Mouse (Mus musculus): ENCODE measurements around the gene Pla2r1. TPM values are rescaled to one million over a fixed set of nuclear protein-coding genes. Genes with fewer than 3 reads are reported as not detected.

Pla2r1 gene
- polyA plus RNA-seq, 1 experiment, result 0.42 TPM

DNA sequence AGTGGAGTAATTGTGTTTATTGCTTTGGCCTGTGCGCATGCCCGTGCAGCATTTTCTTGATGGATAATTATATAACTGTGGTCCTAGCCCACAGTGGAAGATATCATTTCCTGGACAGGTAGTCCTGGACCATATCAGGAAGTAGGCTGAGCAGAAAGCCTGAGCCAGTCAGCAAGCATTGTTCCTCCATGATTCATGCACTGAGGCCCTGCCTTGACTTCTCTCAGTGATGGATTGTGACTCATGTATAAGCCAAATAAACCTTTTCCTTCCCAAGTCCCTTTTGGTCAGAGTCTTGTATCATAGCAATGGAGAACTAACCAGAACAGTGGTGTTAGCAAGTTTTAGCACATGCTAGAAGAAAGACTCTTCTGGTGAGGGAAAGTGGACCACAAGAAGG is 3.3 kb downstream of the Pla2r1 start:
- no peak for TF ChIP-seq CTCF (IDR thresholded peaks at IDR 0.05; ENCODE audit: control insufficient read depth, insufficient read depth, low read length)
- no peak for TF ChIP-seq POLR2A (IDR thresholded peaks at IDR 0.05; ENCODE audit: borderline replicate concordance, control insufficient read depth, low read depth, low read length)
- H3K4me1 ChIP-seq (ENCODE audit: control insufficient read depth, insufficient read depth, low read length), result no peaks in the 10 kb centered on the region; the same call in none of the 2 replicates
- WGBS, result 83% methylated on average over 2 of the region's 2 CpGs
- no peak overlapping the region for H3K4me3 ChIP-seq (replicated peaks; ENCODE audit: control insufficient read depth, low read depth, low read length)
- H3K27ac ChIP-seq (ENCODE audit: control insufficient read depth, insufficient read depth, low read depth, low read length, poor library complexity), result no peak overlapping the region

DNA sequence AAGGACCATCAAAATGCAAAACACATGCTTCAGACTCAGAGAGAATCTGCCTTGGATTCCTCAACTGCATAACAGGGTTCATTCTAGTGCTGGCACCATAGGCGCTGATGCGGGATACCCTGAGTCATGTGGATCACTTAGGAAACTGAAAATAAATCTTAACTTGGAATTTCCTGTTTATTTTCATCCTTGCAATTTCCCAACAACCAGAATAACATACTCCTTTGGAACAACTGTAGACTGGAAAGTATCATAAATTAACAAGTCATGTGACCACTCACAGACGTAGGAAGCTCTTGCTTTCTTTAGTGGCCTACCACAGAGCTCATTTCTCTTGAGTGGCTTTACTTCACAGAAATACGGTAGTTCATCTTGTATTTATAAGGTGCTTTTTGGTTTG is 7.0 kb downstream of the Pla2r1 start:
- Histone ChIP-seq H3K4me3 (replicated peaks; ENCODE audit: control insufficient read depth, low read depth, low read length) (no peak overlapping the region), H3K4me1 (ENCODE audit: control insufficient read depth, insufficient read depth, low read length) (no peaks in the 10 kb centered on the region), H3K27ac (ENCODE audit: control insufficient read depth, insufficient read depth, low read depth, low read length, poor library complexity) (no peak overlapping the region)
- 80% methylated on average over 4 of the region's 4 CpGs for WGBS
- no peak for TF ChIP-seq CTCF (IDR thresholded peaks at IDR 0.05; ENCODE audit: control insufficient read depth, insufficient read depth, low read length)
- TF ChIP-seq POLR2A (IDR thresholded peaks at IDR 0.05; ENCODE audit: borderline replicate concordance, control insufficient read depth, low read depth, low read length), result no peak

DNA sequence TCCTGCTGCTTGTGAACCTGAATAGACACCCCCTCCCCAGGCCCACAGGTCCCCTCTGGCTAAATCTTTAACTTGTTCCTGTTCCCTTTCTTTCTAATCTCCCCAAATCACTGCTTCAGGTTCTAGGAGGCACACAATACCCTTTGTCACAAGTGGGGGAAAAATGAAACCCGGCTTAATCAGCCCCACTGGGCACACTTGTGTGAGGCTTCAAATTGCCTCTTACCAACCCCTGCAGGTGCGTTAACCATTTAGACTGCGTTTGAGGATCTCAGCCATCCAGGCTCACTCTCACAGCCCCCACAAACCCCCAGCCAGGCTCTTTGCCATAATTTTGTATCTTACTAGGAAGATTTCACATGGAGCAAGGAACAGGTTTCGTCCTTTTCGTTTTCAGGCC is 9.1 kb downstream of the Pla2r1 start:
- Histone ChIP-seq H3K4me3 (replicated peaks; ENCODE audit: control insufficient read depth, low read depth, low read length) (no peak overlapping the region), H3K27ac (ENCODE audit: control insufficient read depth, insufficient read depth, low read depth, low read length, poor library complexity) (no peak overlapping the region), H3K4me1 (ENCODE audit: control insufficient read depth, insufficient read depth, low read length) (no peaks in the 10 kb centered on the region)
- TF ChIP-seq POLR2A (IDR thresholded peaks at IDR 0.05; ENCODE audit: borderline replicate concordance, control insufficient read depth, low read depth, low read length), result no peak
- TF ChIP-seq CTCF (IDR thresholded peaks at IDR 0.05; ENCODE audit: control insufficient read depth, insufficient read depth, low read length), result no peak
- WGBS, result 80% methylated on average over 5 of the region's 5 CpGs

DNA sequence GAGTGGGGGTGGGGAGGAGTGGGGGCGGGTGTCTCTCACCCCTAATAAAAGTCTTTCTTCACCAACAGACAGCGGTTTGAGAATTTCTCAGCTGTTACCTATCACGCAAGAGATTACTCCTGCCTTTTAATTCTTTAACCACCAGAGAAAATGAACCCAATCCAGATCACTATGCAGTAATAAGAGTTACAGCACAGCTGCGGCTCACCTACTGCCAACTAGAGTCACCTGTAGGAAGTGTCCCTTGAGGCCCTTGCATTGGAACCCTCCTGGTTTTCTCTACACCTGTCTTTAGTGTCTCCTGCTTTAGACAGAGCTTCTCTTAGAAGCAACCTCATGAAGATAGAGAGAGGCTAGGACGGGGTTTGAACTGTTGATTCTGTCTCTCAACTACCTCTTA is 11.4 kb downstream of the Pla2r1 start:
- no peak overlapping the region for H3K4me3 ChIP-seq (replicated peaks; ENCODE audit: control insufficient read depth, low read depth, low read length)
- WGBS, result 69% methylated on average over 5 of the region's 5 CpGs
- H3K27ac ChIP-seq (ENCODE audit: control insufficient read depth, insufficient read depth, low read depth, low read length, poor library complexity), result no peak overlapping the region
- H3K4me1 ChIP-seq (ENCODE audit: control insufficient read depth, insufficient read depth, low read length), result no peaks in the 10 kb centered on the region
- TF ChIP-seq POLR2A (IDR thresholded peaks at IDR 0.05; ENCODE audit: borderline replicate concordance, control insufficient read depth, low read depth, low read length) (no peak), CTCF (IDR thresholded peaks at IDR 0.05; ENCODE audit: control insufficient read depth, insufficient read depth, low read length) (no peak)

DNA sequence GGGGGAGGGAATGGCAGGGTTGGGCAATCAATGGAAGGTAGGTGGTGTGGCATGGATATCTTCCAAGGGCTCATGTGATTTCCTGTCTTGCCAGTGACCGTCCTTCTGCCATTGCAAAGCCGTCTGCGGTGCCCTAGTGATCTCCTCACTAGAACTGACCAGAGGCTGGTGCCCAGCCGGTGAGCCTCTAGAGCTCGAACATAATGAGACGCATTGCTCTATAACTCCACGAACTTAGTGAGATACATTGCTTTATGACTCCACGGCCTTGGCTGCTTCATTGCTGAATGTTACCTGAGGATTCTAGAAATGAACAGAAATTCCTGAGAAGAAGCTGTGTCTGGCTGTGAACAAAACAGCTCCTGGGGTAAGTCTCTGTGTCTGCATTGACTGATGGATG is 12.8 kb downstream of the Pla2r1 start:
- Histone ChIP-seq H3K4me3 (replicated peaks; ENCODE audit: control insufficient read depth, low read depth, low read length) (no peak overlapping the region), H3K27ac (ENCODE audit: control insufficient read depth, insufficient read depth, low read depth, low read length, poor library complexity) (no peak overlapping the region), H3K4me1 (ENCODE audit: control insufficient read depth, insufficient read depth, low read length) (no peaks in the 10 kb centered on the region)
- 80% methylated on average over 8 of the region's 8 CpGs for WGBS
- no peak for TF ChIP-seq POLR2A (IDR thresholded peaks at IDR 0.05; ENCODE audit: borderline replicate concordance, control insufficient read depth, low read depth, low read length)
- no peak for TF ChIP-seq CTCF (IDR thresholded peaks at IDR 0.05; ENCODE audit: control insufficient read depth, insufficient read depth, low read length)

DNA sequence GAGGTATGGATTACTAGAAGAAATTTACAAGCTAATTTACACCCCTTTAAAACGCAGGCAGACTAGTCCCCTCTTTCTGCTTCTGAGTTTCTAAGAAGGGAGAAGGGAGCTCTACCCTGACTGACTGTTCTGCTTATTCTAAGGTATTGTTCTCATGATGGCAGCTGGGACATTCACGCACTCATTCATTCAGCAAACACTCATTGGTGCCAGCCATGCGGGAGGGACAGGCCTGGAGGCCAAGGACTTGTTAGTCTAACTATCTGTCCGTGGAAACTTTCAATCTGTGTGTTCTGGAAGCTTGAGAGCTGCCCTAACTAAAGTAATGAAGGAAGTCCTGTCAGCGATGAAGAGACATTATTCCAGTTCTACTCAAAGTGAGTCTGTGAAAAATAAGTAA is 14.4 kb downstream of the Pla2r1 start:
- TF ChIP-seq POLR2A (IDR thresholded peaks at IDR 0.05; ENCODE audit: borderline replicate concordance, control insufficient read depth, low read depth, low read length) (no peak), CTCF (IDR thresholded peaks at IDR 0.05; ENCODE audit: control insufficient read depth, insufficient read depth, low read length) (no peak)
- Histone ChIP-seq H3K4me1 (ENCODE audit: control insufficient read depth, insufficient read depth, low read length) (no peaks in the 10 kb centered on the region), H3K27ac (ENCODE audit: control insufficient read depth, insufficient read depth, low read depth, low read length, poor library complexity) (no peak overlapping the region), H3K4me3 (replicated peaks; ENCODE audit: control insufficient read depth, low read depth, low read length) (no peak overlapping the region)
- WGBS, result 76% methylated on average over 5 of the region's 5 CpGs

DNA sequence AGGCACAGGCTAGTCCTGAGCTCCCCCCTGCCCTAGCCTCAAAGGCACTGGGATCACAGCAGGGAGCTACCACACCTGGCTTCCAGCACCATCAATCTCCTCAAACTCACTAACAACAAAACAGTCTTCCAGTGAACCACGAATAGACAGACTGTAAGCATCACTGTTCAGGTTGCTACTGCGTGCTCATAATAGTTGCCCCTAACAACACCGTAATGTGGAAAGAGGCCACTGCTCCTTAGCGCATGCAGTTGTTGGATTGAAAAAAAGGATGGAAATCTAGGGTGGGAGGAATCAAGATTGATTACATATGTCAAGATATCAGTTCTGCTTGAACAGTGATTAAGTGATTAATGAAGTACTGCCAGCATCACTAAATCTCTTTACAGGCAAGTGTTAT is 14.8 kb downstream of the Pla2r1 start:
- no peak for TF ChIP-seq POLR2A (IDR thresholded peaks at IDR 0.05; ENCODE audit: borderline replicate concordance, control insufficient read depth, low read depth, low read length)
- no peak for TF ChIP-seq CTCF (IDR thresholded peaks at IDR 0.05; ENCODE audit: control insufficient read depth, insufficient read depth, low read length)
- 89% methylated on average over 4 of the region's 4 CpGs for WGBS
- Histone ChIP-seq H3K4me1 (ENCODE audit: control insufficient read depth, insufficient read depth, low read length) (no peaks in the 10 kb centered on the region), H3K4me3 (replicated peaks; ENCODE audit: control insufficient read depth, low read depth, low read length) (no peak overlapping the region), H3K27ac (ENCODE audit: control insufficient read depth, insufficient read depth, low read depth, low read length, poor library complexity) (no peak overlapping the region)

DNA sequence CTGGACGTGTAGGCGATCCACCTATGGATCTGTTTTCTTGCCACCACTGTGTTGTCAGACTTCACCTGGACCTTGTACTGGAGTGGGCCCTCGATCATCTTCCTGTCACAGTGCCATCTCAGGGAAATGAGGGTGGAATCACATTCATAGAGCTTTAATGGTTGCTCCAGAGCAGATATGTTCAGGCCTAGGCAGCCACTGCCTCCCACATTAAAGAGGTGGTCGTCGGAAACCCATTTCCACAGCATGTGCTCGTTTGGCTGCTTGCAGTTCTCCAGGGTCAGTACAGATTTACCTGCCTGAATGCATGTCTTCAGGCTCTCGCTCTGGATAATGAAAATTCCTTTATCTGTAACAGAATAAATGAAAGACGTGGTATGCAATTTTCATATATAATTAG is 18.4 kb downstream of the Pla2r1 start:
- TF ChIP-seq CTCF (IDR thresholded peaks at IDR 0.05; ENCODE audit: control insufficient read depth, insufficient read depth, low read length) (no peak), POLR2A (IDR thresholded peaks at IDR 0.05; ENCODE audit: borderline replicate concordance, control insufficient read depth, low read depth, low read length) (no peak)
- Histone ChIP-seq H3K4me3 (replicated peaks; ENCODE audit: control insufficient read depth, low read depth, low read length) (no peak overlapping the region), H3K4me1 (ENCODE audit: control insufficient read depth, insufficient read depth, low read length) (no peaks in the 10 kb centered on the region), H3K27ac (ENCODE audit: control insufficient read depth, insufficient read depth, low read depth, low read length, poor library complexity) (no peak overlapping the region)
- 87% methylated on average over 8 of the region's 8 CpGs for WGBS

DNA sequence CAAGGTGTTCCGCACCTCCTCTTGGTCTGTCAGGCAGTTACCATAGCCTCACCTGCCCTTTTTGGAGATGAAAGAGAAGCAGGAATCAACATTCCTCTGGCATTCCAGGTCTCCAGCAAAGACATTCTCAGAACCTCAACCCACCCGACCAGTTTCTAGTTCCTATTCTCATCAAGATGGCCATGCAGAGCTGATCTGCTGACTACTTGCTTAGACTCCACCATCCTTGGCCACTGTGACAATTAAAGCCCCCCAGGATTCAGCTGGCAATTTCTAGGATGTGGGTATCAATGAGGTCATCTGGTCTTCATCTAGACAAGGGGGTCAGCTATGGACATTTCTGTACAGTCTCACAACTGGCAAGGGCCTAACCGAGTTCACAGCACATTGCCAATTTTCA is 20.1 kb downstream of the Pla2r1 start:
- TF ChIP-seq POLR2A (IDR thresholded peaks at IDR 0.05; ENCODE audit: borderline replicate concordance, control insufficient read depth, low read depth, low read length) (no peak), CTCF (IDR thresholded peaks at IDR 0.05; ENCODE audit: control insufficient read depth, insufficient read depth, low read length) (no peak)
- no peaks in the 10 kb centered on the region for H3K4me1 ChIP-seq (ENCODE audit: control insufficient read depth, insufficient read depth, low read length)
- 81% methylated on average over 3 of the region's 3 CpGs for WGBS
- no peak overlapping the region for H3K27ac ChIP-seq (ENCODE audit: control insufficient read depth, insufficient read depth, low read depth, low read length, poor library complexity)
- no peak overlapping the region for H3K4me3 ChIP-seq (replicated peaks; ENCODE audit: control insufficient read depth, low read depth, low read length)

Data from bone marrow, adult 2 months (tissue).